Mouse (Mus musculus): ENCODE measurements at regions not wholly inside any gene's neighbourhood (a gene's known extent, or its start where the extent isn't known, plus 50 kb on each side); places are given as distances from the start of the nearest gene placed in this dataset.

- no peaks in the 10 kb centered on the region for H3K4me1 ChIP-seq
- H3K9ac ChIP-seq = no peak overlapping the region
- H3K4me2 ChIP-seq = no peak overlapping the region
- ATAC-seq = no peak
- no peaks in the 10 kb centered on the region for H3K36me3 ChIP-seq (ENCODE audit: poor library complexity, severe bottlenecking)
- no peak overlapping the region for H3K27ac ChIP-seq
- 87% methylated on average over 1 of the region's 1 CpGs for WGBS
- no peak overlapping the region for H3K4me3 ChIP-seq
- H3K9me3 ChIP-seq (replicated peaks) = no peaks in the 10 kb centered on the region
- H3K27me3 ChIP-seq = no peaks in the 10 kb centered on the region
Observed at GRCm38 (mm10) chr10:16014806-16015205, 1296.8 kb upstream of the Gje1 start.

- H3K27ac ChIP-seq = no peak overlapping the region
- 88% methylated on average over 2 of the region's 2 CpGs for WGBS
Observed at GRCm38 (mm10) chr10:16001246-16001645, 1283.2 kb upstream of the Gje1 start.

GRCm38 (mm10) chr10:15993275-15993674 is 1275.3 kb upstream of the Gje1 start:
- Histone ChIP-seq H3K4me2 (no peak overlapping the region), H3K36me3 (ENCODE audit: poor library complexity, severe bottlenecking) (no peaks in the 10 kb centered on the region), H3K27ac (no peak overlapping the region), H3K4me1 (no peaks in the 10 kb centered on the region), H3K9ac (no peak overlapping the region), H3K9me3 (replicated peaks) (no peaks in the 10 kb centered on the region), H3K27me3 (no peaks in the 10 kb centered on the region), H3K4me3 (no peak overlapping the region)
- ATAC-seq = no peak
- 92% methylated on average over 2 of the region's 2 CpGs for WGBS

More at GRCm38 (mm10) chr10:16001246-16001645, 1283.2 kb upstream of the Gje1 start:
- H3K4me3 ChIP-seq = no peak overlapping the region
- H3K27me3 ChIP-seq = no peaks in the 10 kb centered on the region
- no peaks in the 10 kb centered on the region for H3K9me3 ChIP-seq (replicated peaks)
- no peaks in the 10 kb centered on the region for H3K4me1 ChIP-seq
- ATAC-seq = no peak
- H3K9ac ChIP-seq = no peak overlapping the region
- H3K36me3 ChIP-seq (ENCODE audit: poor library complexity, severe bottlenecking) = no peaks in the 10 kb centered on the region
- no peak overlapping the region for H3K4me2 ChIP-seq

Measured in forebrain, embryonic 13.5 days (tissue).